Mouse (Mus musculus) ovary, postnatal 36 days (tissue): ENCODE measurements at regions not wholly inside any gene's neighbourhood (a gene's known extent, or its start where the extent isn't known, plus 50 kb on each side); places are given as distances from the start of the nearest gene placed in this dataset.

Source experiments
- DNase-seq: peaks from one replicate; pipeline ENCODE4 v3.0.0; 2022; ENCODE audit warnings: low spot score, mixed read lengths

GRCm38 (mm10) chr4:47622851-47623743, 148.6 kb downstream of the Sec61b start:
- DNase-seq: no peak

- no peak for DNase-seq
These were observed 155.5 kb downstream of the Sec61b start for GRCm38 (mm10) chr4:47630006-47630405.

DNA sequence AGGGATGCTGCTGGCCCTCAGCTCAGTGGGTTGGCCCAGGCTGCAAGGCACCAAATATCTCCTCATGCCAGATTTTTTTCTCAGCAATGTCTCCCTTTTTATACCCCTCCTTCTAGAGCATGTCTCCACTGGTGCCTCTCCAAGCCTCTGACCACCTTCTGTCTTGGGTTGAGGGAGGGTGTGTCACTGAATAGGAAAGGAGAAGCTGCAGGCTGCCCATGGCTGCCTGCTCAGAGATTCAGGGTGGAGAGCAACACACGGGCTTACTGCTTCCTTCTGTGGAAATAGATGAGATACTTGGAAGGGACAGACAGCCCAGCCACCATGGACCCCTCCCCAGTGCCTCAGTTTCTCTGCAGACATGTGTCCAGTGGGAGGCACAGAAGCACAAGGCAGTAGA, 156.0 kb downstream of the Sec61b start:
- DNase-seq: no peak

GRCm38 (mm10) chr4:47638876-47639494, 164.5 kb downstream of the Sec61b start:
- DNase-seq: no peak

- DNase-seq: no peak
These were observed 170.6 kb downstream of the Sec61b start for GRCm38 (mm10) chr4:47645093-47645492.

DNA sequence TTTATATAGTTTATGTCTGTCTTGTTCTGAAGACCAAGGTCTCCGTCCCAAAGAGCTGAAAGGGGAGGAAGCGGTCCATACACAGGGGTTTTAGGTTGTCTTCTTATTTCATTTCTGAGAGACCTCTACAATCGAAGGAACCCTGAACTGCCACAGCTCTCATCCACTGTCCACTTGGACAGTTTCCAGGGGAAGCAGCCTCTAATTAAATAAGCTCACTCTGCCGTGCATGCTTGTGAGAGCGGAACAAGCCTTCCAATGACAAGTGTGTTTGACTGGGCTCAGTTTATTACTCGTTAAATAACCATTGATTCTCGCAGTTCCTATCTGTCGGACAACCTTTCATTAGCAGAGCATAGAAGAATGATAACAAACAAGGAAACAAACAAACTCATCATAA, 174.2 kb downstream of the Sec61b start:
- no peak for DNase-seq

DNA sequence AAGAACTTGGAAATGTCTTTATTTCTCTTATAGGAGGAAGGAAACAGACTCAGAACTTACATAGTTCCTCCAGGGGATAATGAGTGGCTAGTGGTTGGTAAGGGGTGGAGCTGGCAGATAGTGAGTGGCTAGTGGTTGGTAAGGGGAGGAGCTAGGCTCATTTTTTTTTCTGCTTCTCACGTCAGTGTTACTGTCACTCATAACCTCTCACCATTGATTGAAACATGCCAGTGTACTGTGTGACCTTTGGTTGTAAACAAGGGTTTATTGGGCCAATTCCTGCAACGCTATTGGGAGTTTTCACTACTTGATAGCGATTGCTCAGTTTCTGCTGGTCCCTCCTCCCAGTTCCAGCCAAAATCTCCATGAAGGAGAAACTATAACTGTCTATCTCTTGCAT, 175.5 kb downstream of the Sec61b start:
- DNase-seq: no peak

- no peak for DNase-seq
These were observed 177.1 kb downstream of the Sec61b start for GRCm38 (mm10) chr4:47651521-47651920.

DNA sequence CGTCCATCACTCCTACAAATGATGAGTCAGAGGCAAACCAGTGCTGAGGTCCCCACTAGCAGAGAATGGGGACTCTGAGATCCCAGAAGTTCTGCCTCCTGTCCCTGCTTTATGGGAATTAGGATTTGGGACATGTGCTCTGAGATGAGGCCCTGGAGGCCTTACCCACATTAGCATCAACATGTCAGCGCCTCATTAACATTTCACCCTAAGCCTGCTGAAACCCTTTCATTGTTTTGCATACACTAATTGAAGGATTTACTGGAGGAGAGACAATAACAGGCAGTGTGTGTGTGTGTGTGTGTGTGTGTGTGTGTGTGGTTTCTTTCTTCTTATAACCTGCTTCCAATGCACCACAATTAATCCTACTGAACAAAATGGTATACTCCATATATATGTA, 178.7 kb downstream of the Sec61b start:
- DNase-seq: no peak

DNA sequence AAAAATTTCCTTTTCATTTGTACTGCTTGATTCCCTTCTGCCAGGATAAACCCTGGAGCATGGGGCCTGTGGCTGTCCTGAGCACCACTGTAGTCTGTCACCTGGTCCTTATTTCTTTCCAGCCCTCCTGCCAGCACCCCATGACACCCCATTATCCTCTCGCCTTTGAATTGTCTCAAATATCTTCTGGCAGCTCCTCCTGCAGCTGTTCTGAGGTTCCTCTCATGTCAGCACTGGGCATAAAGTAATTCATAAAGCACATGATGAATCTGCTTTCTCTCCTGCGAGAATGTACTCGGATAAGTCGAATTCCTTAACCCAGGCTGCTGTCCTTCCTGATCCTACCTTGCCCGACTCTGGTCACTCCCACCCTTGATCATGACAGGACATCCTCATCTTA, 195.1 kb downstream of the Sec61b start:
- no peak for DNase-seq

DNA sequence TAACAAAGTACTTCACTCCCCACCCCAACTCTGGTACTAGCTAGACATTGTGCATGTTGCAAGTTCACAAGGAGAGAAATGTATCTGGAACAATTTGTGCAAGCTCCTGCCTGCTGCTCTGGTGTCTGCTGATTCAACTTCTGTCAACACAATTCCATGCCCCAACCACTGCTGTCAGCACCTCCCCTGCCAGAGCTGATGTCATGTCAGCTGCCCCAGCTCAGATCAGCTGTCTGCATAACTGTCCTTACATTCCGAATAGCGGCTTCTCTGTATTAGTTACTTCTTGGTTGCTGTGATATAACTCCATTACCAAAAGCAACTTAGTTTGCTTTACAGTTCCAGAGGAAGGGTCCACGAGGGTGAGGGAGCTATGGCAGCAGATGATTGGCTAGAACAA, 196.0 kb downstream of the Sec61b start:
- no peak for DNase-seq

- DNase-seq: no peak
These were observed 196.9 kb downstream of the Sec61b start for GRCm38 (mm10) chr4:47671362-47671761.

DNA sequence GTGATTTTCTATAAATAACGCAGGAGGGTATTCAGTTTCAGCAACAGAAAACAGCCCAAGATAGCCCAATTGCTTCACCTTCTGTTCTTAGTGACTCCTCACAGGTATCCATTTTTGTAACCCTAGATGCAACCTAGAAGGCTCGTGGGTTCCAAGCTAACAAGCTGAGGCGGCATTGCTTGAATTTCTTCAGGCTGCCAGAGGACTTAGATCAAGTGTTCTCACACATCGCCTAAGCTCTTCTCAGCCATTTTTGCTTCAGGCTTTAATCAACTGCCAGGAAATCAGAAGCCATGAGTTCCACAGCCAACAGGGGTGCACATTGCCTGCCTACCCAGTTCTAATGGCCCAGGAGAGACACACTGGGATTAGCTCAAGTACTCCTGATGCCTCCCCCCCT, 206.7 kb downstream of the Sec61b start:
- DNase-seq: no peak

DNA sequence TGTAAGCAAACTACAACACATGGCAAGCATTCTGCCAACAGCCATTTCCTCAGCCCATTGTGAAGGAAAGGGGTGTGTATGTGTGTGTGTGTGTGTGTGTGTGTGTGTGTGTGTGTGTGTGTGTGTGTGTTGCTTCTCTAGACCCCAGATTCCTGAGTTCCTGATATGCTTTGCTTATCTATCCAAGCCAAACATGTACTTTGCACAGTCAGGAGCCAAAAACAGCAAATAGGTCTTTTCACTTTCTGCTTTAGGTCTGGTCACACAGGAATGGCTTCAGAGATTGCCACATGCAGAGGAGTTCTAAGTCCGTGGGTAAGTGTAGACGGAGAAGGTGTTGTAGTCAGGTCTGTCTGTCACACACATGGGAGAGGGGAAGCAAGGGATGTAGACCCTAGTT, 216.7 kb downstream of the Sec61b start:
- DNase-seq: no peak

DNA sequence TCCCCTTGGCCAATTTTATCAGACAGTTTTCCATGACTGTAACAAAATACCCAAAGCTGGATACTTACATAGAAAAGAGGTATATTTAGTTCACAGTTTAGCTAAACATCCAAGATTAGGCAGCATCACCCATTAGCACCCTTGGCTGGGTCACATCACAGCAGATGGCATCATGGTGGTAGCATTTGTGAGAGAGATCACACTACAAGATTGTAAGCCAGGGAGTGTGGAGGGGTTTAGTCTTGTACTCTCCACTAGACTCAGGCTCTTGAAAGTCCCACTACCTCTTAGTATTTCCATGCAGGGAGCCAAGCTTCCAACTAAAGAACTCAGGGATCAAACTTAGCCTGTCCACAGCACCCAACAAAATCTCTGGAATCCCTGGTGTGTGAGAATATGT, 218.2 kb downstream of the Sec61b start:
- DNase-seq: no peak

DNA sequence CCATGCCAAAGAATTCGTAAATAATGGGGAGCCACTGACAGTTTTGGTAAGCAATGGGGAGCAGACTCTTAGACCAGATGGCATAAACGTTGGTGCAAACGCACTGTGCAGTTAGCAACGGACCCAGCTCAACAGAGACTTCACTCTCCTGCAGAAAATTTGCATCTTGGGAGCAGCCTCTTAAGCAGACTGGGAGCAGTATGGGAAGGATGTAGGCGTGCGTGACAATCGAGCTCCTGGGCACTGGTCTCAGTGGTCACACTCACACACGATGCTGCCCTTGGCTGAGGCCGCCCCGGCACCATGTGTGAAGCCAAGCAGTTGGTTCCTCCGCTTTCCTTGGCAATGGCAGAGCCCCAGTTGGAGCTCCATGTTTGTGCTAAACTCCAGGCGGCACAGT, 218.8 kb downstream of the Sec61b start:
- DNase-seq: no peak

DNA sequence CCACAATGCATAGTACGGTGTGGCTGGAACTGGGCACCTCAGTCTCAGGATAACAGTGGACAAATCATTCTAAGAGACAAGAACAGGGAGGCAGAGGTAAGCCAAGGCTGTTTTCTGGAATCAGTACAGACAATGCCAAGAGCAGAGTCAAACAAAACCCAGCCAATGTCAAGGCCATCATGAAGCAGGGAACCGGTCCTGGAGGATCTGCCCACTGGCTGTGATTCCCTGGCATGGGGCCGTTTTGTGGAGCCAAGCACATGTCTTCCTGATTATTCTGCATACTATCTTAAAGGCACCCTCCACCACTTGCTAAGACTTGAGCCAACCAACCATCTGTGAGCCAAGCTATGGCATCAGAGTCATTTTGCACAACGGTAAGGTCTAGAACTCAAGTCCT, 222.6 kb downstream of the Sec61b start:
- DNase-seq: no peak

DNA sequence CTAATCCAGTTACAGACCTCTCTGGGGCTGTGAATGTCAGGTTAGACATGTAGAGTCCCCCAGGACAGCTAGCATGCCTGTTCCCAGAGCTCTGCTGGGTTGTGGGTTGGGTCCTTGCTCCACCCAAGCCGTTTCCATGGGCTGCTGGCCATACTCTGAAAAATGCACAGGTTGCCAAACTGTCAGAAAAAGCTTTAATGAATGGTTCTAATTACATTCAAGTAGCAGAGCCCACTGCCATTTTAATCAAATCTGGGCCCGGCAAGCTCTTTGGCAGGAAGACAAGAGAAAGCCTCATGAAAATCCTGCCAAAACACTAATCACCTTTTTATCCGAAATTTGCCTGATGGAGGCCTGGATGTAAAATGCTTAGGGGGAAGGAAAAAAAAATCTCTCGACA, 224.1 kb downstream of the Sec61b start:
- no peak for DNase-seq

DNA sequence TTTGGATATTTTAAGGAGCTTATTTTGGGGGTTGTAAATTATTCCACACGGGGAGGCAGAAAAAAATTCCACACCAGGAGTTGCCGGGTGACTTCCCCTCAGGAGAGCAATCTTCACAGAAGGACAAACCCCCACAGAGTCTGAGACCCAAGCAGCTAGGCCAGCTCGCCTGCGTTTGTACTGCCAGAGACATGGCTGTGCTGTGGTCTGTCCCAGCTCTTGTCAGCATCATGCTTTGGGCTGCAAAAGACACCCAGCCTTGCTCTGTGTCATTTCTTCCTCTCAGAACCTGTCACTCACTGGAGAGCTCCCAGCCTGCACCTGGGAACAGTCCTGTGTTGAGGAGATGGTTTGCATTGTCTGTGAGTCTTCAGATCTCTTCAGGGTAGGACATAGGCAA, 224.5 kb downstream of the Sec61b start:
- DNase-seq: no peak

DNA sequence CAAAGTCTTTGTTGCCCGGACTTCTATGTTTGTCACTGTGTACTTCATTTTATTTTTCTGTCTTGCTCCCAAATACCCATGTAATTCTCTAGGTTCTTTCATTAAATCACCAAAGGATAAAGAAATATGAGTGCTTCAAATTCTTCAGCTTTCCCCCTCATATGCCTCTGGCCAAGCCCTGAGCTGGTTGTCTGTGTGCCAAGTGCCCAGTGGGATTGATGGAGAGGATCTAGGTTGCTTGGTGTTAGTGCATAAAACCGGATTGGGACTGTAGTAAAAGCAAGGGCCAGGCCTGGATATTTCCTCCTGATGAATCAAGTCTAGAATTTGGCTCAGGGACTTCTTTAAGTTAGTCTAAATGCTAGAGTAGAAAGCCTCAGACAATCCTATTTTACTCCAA, 229.0 kb downstream of the Sec61b start:
- no peak for DNase-seq

DNA sequence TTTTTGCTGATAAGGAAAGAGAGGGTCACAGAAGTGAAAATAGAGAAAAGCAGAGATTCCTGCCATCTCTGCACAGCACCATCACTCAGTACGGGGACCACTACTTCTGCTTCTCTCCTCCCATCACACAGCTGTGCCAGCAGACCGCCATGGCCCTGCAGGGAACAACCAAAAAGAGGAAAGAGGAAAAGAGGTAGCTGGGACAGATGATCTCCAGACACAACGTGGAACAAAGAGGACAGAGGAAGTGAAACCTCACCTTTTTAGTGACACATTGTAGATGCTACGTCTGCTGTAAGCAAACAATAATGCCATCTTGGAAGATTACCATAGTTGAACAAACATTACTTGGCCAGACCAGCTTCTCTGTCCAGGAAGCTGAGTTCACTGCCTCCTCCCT, 230.1 kb downstream of the Sec61b start:
- no peak for DNase-seq

DNA sequence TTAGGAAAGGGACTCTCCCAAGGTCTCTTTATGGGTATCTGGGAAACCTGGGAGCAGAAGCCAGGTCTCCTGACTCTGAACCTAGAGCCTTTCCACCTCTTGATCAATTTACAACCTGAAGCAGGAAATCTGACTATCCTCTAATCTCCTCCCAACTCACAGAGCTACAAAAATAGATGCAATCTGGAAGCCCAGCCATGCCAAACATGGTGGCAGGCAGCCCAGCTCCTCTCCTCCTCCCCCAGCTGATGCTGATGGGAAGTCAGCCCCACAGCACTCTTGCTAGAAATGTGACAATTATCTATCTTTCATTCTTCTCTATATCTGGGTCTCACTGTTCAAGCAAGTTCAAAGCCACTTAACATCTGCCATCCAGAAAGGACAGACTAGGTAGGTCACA, 233.5 kb downstream of the Sec61b start:
- DNase-seq: no peak

- no peak for DNase-seq
These were observed 238.9 kb downstream of the Sec61b start for GRCm38 (mm10) chr4:47713387-47713786.
